Mouse (Mus musculus) C2C12 (cell line): ENCODE measurements around the gene Nxph1. TPM values are rescaled to one million over a fixed set of nuclear protein-coding genes. Genes with fewer than 3 reads are reported as not detected.

Experiments
- H3K27me3 ChIP-seq: one replicate; pipeline ENCODE4 v1.6.1; 2011; ENCODE audit not compliant: control insufficient read depth, insufficient read depth, insufficient read length
- H3K36me3 ChIP-seq: one replicate; pipeline ENCODE4 v1.6.1; 2011; ENCODE audit not compliant: control insufficient read depth, insufficient read depth
- H3K4me3 ChIP-seq: one replicate; pipeline ENCODE4 v1.5.1; 2011; ENCODE audit warnings: mild to moderate bottlenecking, control low read depth; ENCODE audit not compliant: poor library complexity, insufficient read depth, severe bottlenecking
- H3K79me2 ChIP-seq: one replicate; pipeline ENCODE4 v1.6.1; 2011; ENCODE audit not compliant: control insufficient read depth, insufficient read depth
- H3K79me3 ChIP-seq: one replicate; pipeline ENCODE4 v1.6.1; 2011; ENCODE audit warnings: low read depth, control low read depth
- H3ac ChIP-seq: one replicate; pipeline ENCODE3; 2011; ENCODE audit warnings: low read depth; ENCODE audit not compliant: control insufficient read depth, insufficient read length
- CEBPB ChIP-seq: IDR thresholded peaks from one replicate; pipeline ENCODE4 v1.6.1; 2011; ENCODE audit warnings: low read depth, mild to moderate bottlenecking, control low read depth, moderate library complexity
- CTCF ChIP-seq: IDR thresholded peaks from one replicate; pipeline ENCODE4 v1.5.1; 2011; ENCODE audit not compliant: control insufficient read depth, insufficient read depth, insufficient read length
- FOSL1 ChIP-seq: IDR thresholded peaks from one replicate; pipeline ENCODE4 v1.8.0; 2011; ENCODE audit warnings: mild to moderate bottlenecking, low read length; ENCODE audit not compliant: poor library complexity, insufficient read depth, severe bottlenecking
- MAX ChIP-seq: IDR thresholded peaks from one replicate; pipeline ENCODE4 v1.6.1; 2011; ENCODE audit warnings: mild to moderate bottlenecking, control low read depth
- MYOD1 ChIP-seq: IDR thresholded peaks from one replicate; pipeline ENCODE4 v1.6.1; 2011; ENCODE audit warnings: low read depth; ENCODE audit not compliant: control insufficient read depth, insufficient read length
- MYOG ChIP-seq: IDR thresholded peaks from one replicate; pipeline ENCODE4 v1.6.1; 2011; ENCODE audit not compliant: control insufficient read depth, insufficient read length; ENCODE audit errors: extremely low read depth
- USF1 ChIP-seq: IDR thresholded peaks from one replicate; pipeline ENCODE4 v1.6.1; 2011; ENCODE audit warnings: low read depth, mild to moderate bottlenecking, control low read depth, moderate library complexity
- polyA plus RNA-seq: library from polyadenylated mRNA; unstranded; fragments of >200 nt; fragmentation: generic; extraction: Trizol; gene quantifications from one replicate; pipeline ENCODE4 v1.2.1, GENCODE M21; 2012; ENCODE audit warnings: missing spikeins

The Nxph1 gene
- polyA plus RNA-seq, 1 experiment, result not detected

- Histone ChIP-seq H3K36me3 (no peaks in the 10 kb centered on the region), H3K79me3 (no peaks in the 10 kb centered on the region), H3K79me2 (no peaks in the 10 kb centered on the region), H3K4me3 (no peak overlapping the region), H3K27me3 (no peaks in the 10 kb centered on the region), H3ac (no peak overlapping the region)
- TF ChIP-seq FOSL1, result no peak
- TF ChIP-seq MYOD1, result no peak
- no peak for TF ChIP-seq MAX
- TF ChIP-seq USF1, result no peak
- no peak for TF ChIP-seq MYOG
- TF ChIP-seq CEBPB, result no peak
- TF ChIP-seq CTCF, result no peak
Measured at GRCm38 (mm10) chr6:9039286-9039685, 91.1 kb downstream of the Nxph1 start.

DNA sequence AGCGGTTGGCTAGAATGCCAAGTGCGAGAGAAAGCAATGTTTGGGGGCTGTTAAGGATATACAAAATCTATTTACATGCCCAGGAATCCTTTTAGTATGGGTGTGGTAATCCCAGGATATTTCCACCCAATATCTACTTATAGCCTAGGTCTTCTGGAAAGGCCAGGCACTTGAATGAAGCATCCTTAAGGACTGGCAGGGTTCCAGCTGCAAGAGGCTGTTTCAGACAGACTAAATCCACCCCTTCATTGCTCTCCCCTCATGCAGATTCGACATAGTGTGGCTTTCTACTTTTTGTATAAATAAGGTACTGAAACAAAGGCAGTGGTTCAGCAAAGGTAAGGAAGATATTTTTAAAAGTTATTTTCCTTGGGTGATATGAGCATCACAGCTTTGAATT lies 92.8 kb downstream of the Nxph1 start:
- Histone ChIP-seq H3K36me3 (no peaks in the 10 kb centered on the region), H3K79me3 (no peaks in the 10 kb centered on the region), H3K4me3 (no peak overlapping the region), H3K79me2 (no peaks in the 10 kb centered on the region), H3K27me3 (no peaks in the 10 kb centered on the region), H3ac (no peak overlapping the region)
- no peak for TF ChIP-seq FOSL1
- no peak for TF ChIP-seq MAX
- TF ChIP-seq USF1, result no peak
- no peak for TF ChIP-seq MYOG
- TF ChIP-seq CTCF, result no peak
- no peak for TF ChIP-seq MYOD1
- no peak for TF ChIP-seq CEBPB

- Histone ChIP-seq H3K27me3 (no peaks in the 10 kb centered on the region), H3K4me3 (no peak overlapping the region), H3K36me3 (no peaks in the 10 kb centered on the region), H3K79me3 (no peaks in the 10 kb centered on the region), H3ac (no peak overlapping the region), H3K79me2 (no peaks in the 10 kb centered on the region)
- no peak for TF ChIP-seq CEBPB
- TF ChIP-seq MAX, result no peak
- TF ChIP-seq CTCF, result no peak
- TF ChIP-seq MYOD1, result no peak
- TF ChIP-seq USF1, result no peak
- TF ChIP-seq MYOG, result no peak
Measured at GRCm38 (mm10) chr6:9042391-9042790, 94.2 kb downstream of the Nxph1 start.

DNA sequence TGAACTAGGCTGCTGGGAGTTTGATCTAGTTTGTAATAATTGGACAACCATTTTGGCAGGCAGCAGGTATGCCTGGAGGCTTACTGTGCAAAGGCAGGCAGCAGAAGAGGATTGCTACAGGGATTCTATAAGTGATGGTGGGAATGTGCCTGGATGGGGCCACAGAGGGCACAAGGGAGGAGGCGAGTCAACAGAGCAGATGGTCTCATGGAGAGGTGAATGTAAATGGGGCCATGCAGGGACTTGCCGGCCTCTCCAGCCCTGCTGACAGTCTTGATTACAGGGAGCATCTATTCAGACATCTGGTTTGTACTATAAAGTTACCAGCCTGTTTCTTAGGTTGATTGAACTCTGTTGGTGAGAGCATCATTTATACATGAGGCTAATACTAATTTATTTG lies 98.6 kb downstream of the Nxph1 start:
- no peaks in the 10 kb centered on the region for H3K79me3 ChIP-seq
- TF ChIP-seq USF1 (no peak), CTCF (no peak), MYOG (no peak), FOSL1 (no peak), CEBPB (no peak), MAX (no peak), MYOD1 (no peak)
- H3K27me3 ChIP-seq, result no peaks in the 10 kb centered on the region
- H3K36me3 ChIP-seq, result no peaks in the 10 kb centered on the region
- no peak overlapping the region for H3ac ChIP-seq
- no peaks in the 10 kb centered on the region for H3K79me2 ChIP-seq
- H3K4me3 ChIP-seq, result no peak overlapping the region

GRCm38 (mm10) chr6:9061261-9062105 lies 113.3 kb downstream of the Nxph1 start:
- no peaks in the 10 kb centered on the region for H3K79me2 ChIP-seq
- H3K4me3 ChIP-seq, result no peak overlapping the region
- no peak overlapping the region for H3ac ChIP-seq
- H3K79me3 ChIP-seq, result no peaks in the 10 kb centered on the region
- H3K36me3 ChIP-seq, result no peaks in the 10 kb centered on the region
- no peak for TF ChIP-seq MYOG
- no peak for TF ChIP-seq MYOD1
- TF ChIP-seq FOSL1, result no peak
- TF ChIP-seq MAX, result no peak
- no peak for TF ChIP-seq USF1
- TF ChIP-seq CEBPB, result no peak
- TF ChIP-seq CTCF, result no peak
- H3K27me3 ChIP-seq, result no peaks in the 10 kb centered on the region
